Mouse (Mus musculus) gastrocnemius, postnatal 14 days (tissue): ENCODE measurements around the gene Nrd1. TPM values are rescaled to one million over a fixed set of nuclear protein-coding genes. Genes with fewer than 3 reads are reported as not detected.

Experiments used
- DNase-seq: peaks from one replicate; pipeline ENCODE4 v3.0.0; 2021; ENCODE audit warnings: mixed read lengths
- intact Hi-C: fragments of 180-260 bp; cut with DNase I; formaldehyde crosslinking; loops from one replicate; pipeline ENCODE4 v1.15.1; 2025; ENCODE audit warnings: low total_unique reads
- microRNA-seq, 2 experiments: library from miRNA; unstranded; fragments of <30 nt; microRNA quantifications; one replicate each; pipeline ENCODE4 v1.2.0; 2021
- total RNA-seq, 2 experiments: library from RNA; stranded (reverse); gene quantifications; 2 replicates each; pipeline ENCODE4 v1.2.3; 2021

Gene Nrd1
- total RNA-seq, 2 experiments from 2014 or later: 71.8 to 86.4 TPM

DNA sequence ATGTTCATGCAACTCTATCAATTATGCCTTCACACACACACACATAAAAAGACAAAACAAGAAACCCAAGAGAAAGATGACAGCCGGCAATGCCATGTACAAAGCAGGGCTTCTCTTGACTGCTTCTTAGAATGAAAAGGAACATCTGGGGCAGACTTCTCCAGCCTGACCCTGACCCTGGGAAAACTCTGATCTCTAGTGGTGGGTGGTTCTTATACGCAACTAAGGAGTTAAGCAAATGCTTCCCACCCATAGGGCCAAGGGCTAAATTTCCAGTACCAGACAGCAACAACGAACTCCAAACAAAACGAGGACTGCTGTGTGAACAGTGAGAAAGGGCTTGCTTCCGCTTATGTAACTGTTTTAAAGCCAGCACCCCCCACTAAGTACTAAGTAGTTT is 79.7 kb downstream of the Nrd1 start:
- no peak for DNase-seq
- intact Hi-C loops: no loop called here

DNA sequence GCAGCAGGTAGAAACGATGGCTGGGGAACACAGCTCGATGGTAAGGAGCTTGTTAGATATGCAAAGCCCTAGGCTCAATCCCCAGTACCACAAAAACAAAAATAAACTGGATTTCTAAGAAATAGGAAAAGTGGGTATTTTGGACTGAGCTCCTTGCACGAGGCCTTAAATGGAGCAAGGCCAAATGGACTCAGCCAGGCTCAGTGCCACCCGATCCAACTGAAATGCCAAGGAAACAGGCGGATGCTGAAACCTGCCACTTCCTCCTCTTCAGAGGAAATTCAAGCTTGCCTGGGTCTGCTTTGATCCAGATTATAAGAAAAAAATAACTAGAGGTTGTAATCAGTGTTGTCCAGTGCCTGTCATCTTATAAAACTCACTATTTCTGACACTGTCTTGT is 88.7 kb downstream of the Nrd1 start:
- no peak for DNase-seq
- intact Hi-C loops: no loop called here

DNA sequence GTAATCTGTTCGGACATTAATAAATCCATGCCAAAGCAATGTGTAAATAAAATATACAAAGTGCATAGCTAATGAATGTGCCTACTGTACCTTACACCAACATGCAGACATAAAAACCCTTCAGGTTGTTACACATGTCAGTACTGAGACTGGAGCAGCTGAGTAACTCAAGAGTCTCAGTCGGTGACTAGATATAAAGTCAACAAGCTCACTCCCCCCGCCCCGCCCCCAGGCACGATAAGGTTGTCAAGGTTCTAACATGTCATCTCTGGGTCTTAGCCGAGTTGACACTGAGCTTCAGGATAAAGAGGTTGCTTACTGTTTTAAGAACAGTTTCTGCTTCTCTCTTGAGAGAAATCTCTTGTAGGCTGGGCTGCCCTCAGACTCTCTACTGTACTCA is 89.5 kb downstream of the Nrd1 start:
- no peak for DNase-seq
- intact Hi-C loops: no loop called here

DNA sequence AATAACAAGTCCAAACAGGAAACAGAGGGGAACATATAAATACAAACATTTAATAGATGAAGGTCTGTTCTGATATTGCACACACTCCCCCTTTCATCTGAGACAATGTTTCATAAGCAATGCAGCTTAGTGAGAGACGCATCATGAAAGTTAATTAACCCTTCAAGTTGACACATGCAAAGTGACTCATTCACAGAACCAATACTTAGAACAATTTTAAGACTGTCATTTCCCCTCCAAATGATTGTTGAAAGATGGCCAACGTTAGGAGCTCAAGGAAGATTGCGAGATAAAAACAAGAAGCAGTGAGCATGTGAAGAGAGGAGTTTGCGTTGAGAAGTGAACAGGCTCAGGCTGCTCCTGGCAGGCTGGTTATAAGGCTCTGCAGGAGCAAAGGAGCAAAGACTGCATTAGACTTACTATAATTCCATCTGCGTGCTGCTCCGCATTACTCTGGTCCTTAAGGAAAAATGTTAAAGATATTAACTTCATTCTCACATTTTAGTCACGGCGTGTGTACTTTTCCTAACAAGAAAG is 90.9 kb downstream of the Nrd1 start:
- no peak for DNase-seq
- intact Hi-C loops: no loop called here

- no peak for DNase-seq
- intact Hi-C loops: no loop called here
Measured at GRCm38 (mm10) chr4:109092344-109092743, 91.9 kb downstream of the Nrd1 start.

- intact Hi-C loops: no loop called here
- DNase-seq: no peak
Measured at GRCm38 (mm10) chr4:109094269-109094668, 93.8 kb downstream of the Nrd1 start.

GRCm38 (mm10) chr4:109098861-109099260 is 98.4 kb downstream of the Nrd1 start:
- intact Hi-C loops: no loop called here
- no peak for DNase-seq

- intact Hi-C loops: no loop called here
- no peak for DNase-seq
Measured at GRCm38 (mm10) chr4:109102574-109102973, 102.1 kb downstream of the Nrd1 start.

GRCm38 (mm10) chr4:109103145-109103883 is 102.9 kb downstream of the Nrd1 start:
- intact Hi-C loops: no loop called here
- no peak for DNase-seq

GRCm38 (mm10) chr4:109105254-109105653 is 104.8 kb downstream of the Nrd1 start:
- intact Hi-C loops: no loop called here
- no peak for DNase-seq

GRCm38 (mm10) chr4:109106034-109106433 is 105.6 kb downstream of the Nrd1 start:
- intact Hi-C loops: no loop called here
- peak; percentile 42 for DNase-seq

DNA sequence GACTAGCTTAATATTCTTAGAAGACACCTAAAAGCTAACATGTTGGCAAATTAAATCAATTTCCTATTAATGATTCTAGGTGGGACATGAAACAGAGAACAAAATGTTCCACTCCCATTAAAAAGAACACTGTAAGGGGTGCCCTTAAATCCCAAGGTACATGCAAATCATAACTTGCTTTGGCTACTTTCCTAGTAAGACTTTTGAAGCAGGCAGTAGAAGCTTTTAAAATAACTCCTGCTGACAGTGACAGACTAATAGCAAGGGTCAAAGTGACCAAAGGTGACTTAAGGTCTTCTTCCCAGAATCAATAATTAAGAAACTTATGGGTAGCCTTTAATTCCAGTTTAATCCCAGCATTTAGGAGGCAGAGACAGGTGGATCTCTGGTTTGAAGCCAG is 106.1 kb downstream of the Nrd1 start:
- no peak for DNase-seq
- intact Hi-C loops: no loop called here

- DNase-seq: no peak
- intact Hi-C loops: no loop called here
Measured at GRCm38 (mm10) chr4:109109012-109109411, 108.6 kb downstream of the Nrd1 start.

- no peak for DNase-seq
- intact Hi-C loops: no loop called here
Measured at GRCm38 (mm10) chr4:109109686-109110085, 109.2 kb downstream of the Nrd1 start.

DNA sequence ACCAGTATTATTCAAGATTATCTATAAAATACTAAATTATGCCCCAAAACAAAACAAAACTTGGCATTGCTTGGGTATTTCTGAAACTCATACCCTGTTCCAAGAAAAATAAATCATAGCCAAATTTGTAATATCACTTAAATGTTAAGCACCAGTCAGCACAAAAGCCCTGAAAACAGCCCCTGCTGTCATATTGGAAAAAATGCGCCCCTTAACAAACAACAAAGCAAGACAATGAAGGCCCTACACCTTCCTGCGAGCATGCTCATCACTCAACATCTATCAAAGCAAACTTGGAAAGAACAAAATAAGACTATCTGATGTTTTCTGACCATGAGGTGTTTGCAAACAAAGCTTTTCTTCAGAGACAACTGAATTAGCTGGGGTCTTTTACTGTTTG is 110.5 kb downstream of the Nrd1 start:
- no peak for DNase-seq

More for the DNA sequence above, 110.5 kb downstream of the Nrd1 start:
- intact Hi-C loops: no loop called here

Small RNA genes lying within 50 kb of the gene (microRNA-seq; reads per million reads assigned to microRNA genes)
- 0 reads per million in 2 experiments for gene Mir761

Other genes with a start within 250 kb of the Nrd1 start
- gene Zfyve9, start 219.9 kb upstream of the Nrd1 start, total RNA-seq: 10 to 100 TPM; 26.7 to 27.2 TPM
- 10 to 100 TPM; 59.8 to 67.1 TPM for gene Btf3l4, start 167.0 kb upstream of the Nrd1 start, total RNA-seq
- 10 to 100 TPM; 16.9 to 19.2 TPM for gene Txndc12, start 166.1 kb upstream of the Nrd1 start, total RNA-seq
- gene Kti12, start 152.9 kb upstream of the Nrd1 start, total RNA-seq: 10 to 100 TPM; 16.6 to 21.2 TPM
- gene A730015C16Rik, start 152.0 kb upstream of the Nrd1 start, total RNA-seq: under 1 TPM in 1 of 2 experiments, not detected in 1; 0.18 TPM
- under 1 TPM; 0.25 to 0.47 TPM for gene Rab3b, start 121.6 kb upstream of the Nrd1 start, total RNA-seq
- 100 to 1,000 TPM in 1 of 2 experiments, 10 to 100 TPM in 1; 76.2 to 100 TPM for gene Osbpl9, start 201.6 kb downstream of the Nrd1 start, total RNA-seq
- gene Calr4, start 233.8 kb downstream of the Nrd1 start, total RNA-seq: under 1 TPM in 1 of 2 experiments, not detected in 1; 0.12 TPM